Mouse (Mus musculus): ENCODE measurements around the gene Xpnpep1. TPM values are rescaled to one million over a fixed set of nuclear protein-coding genes. Genes with fewer than 3 reads are reported as not detected.

The Xpnpep1 gene
- total and polyA plus RNA-seq, 2 experiments from 2014 or later = 103 to 141 TPM

GRCm38 (mm10) chr19:53022037-53022614 is 17.9 kb downstream of the Xpnpep1 start:
- no peak for DNase-seq
- no peaks in the 10 kb centered on the region for H3K4me1 ChIP-seq (ENCODE audit: insufficient read depth)
- H3K27ac ChIP-seq (ENCODE audit: low read depth, low read length) = no peak overlapping the region
- H3K4me2 ChIP-seq (ENCODE audit: low read depth) = no peak overlapping the region
- TF ChIP-seq CTCF (IDR thresholded peaks at IDR 0.05; ENCODE audit: low read depth) = no peak
- peaks cover 29% of the 10 kb centered on the region for H3K36me3 ChIP-seq (ENCODE audit: insufficient read depth)
- H3K9me3 ChIP-seq (ENCODE audit: low read length) = no peaks in the 10 kb centered on the region
- no peaks in the 10 kb centered on the region for H3K27me3 ChIP-seq (ENCODE audit: insufficient read depth, low read length)
- H3K9ac ChIP-seq = no peak overlapping the region
- WGBS = 84% methylated on average over 8 of the region's 8 CpGs
- no peak for ATAC-seq
- no peak overlapping the region for H3K4me3 ChIP-seq (ENCODE audit: low read depth, low read length)

GRCm38 (mm10) chr19:53021537-53021936 is 18.5 kb downstream of the Xpnpep1 start:
- H3K4me3 ChIP-seq (ENCODE audit: low read depth, low read length) = no peak overlapping the region
- no peak overlapping the region for H3K4me2 ChIP-seq (ENCODE audit: low read depth)
- 85% methylated on average over 10 of the region's 10 CpGs for WGBS
- ATAC-seq (no peak), DNase-seq (no peak)
- no peaks in the 10 kb centered on the region for H3K27me3 ChIP-seq (ENCODE audit: insufficient read depth, low read length)
- peaks cover 29% of the 10 kb centered on the region for H3K36me3 ChIP-seq (ENCODE audit: insufficient read depth)
- no peak for TF ChIP-seq CTCF (IDR thresholded peaks at IDR 0.05; ENCODE audit: low read depth)
- no peak overlapping the region for H3K9ac ChIP-seq
- no peaks in the 10 kb centered on the region for H3K4me1 ChIP-seq (ENCODE audit: insufficient read depth)
- no peaks in the 10 kb centered on the region for H3K9me3 ChIP-seq (ENCODE audit: low read length)
- no peak overlapping the region for H3K27ac ChIP-seq (ENCODE audit: low read depth, low read length)

GRCm38 (mm10) chr19:53019716-53020463 is 20.1 kb downstream of the Xpnpep1 start:
- Histone ChIP-seq H3K4me3 (ENCODE audit: low read depth, low read length) (no peak overlapping the region), H3K9ac (no peak overlapping the region), H3K27me3 (ENCODE audit: insufficient read depth, low read length) (no peaks in the 10 kb centered on the region), H3K9me3 (ENCODE audit: low read length) (no peaks in the 10 kb centered on the region), H3K4me1 (ENCODE audit: insufficient read depth) (no peaks in the 10 kb centered on the region), H3K4me2 (ENCODE audit: low read depth) (no peak overlapping the region), H3K27ac (ENCODE audit: low read depth, low read length) (no peak overlapping the region), H3K36me3 (ENCODE audit: insufficient read depth) (peaks cover 21% of the 10 kb centered on the region)
- WGBS = 65% methylated on average over 13 of the region's 13 CpGs
- peak; percentile 74 for TF ChIP-seq CTCF (IDR thresholded peaks at IDR 0.05; ENCODE audit: low read depth)
- DNase-seq = peak; percentile 68
- ATAC-seq = peak; percentile 56

- Histone ChIP-seq H3K9ac (no peak overlapping the region), H3K4me1 (ENCODE audit: insufficient read depth) (no peaks in the 10 kb centered on the region), H3K27me3 (ENCODE audit: insufficient read depth, low read length) (no peaks in the 10 kb centered on the region), H3K9me3 (ENCODE audit: low read length) (no peaks in the 10 kb centered on the region), H3K4me3 (ENCODE audit: low read depth, low read length) (no peak overlapping the region), H3K27ac (ENCODE audit: low read depth, low read length) (no peak overlapping the region), H3K36me3 (ENCODE audit: insufficient read depth) (peaks cover 8% of the 10 kb centered on the region; the same call in 1 of the 2 replicates), H3K4me2 (ENCODE audit: low read depth) (no peak overlapping the region)
- DNase-seq = no peak
- TF ChIP-seq CTCF (IDR thresholded peaks at IDR 0.05; ENCODE audit: low read depth) = no peak
- 77% methylated on average over 9 of the region's 9 CpGs for WGBS
- ATAC-seq = no peak
Measured at GRCm38 (mm10) chr19:53017954-53018353, 22.1 kb downstream of the Xpnpep1 start.

- DNase-seq (no peak), ATAC-seq (no peak)
- no peak overlapping the region for H3K4me3 ChIP-seq (ENCODE audit: low read depth, low read length)
- no peak overlapping the region for H3K4me2 ChIP-seq (ENCODE audit: low read depth)
- WGBS = 81% methylated on average over 11 of the region's 11 CpGs
- H3K4me1 ChIP-seq (ENCODE audit: insufficient read depth) = no peaks in the 10 kb centered on the region
- H3K27me3 ChIP-seq (ENCODE audit: insufficient read depth, low read length) = no peaks in the 10 kb centered on the region
- TF ChIP-seq CTCF (IDR thresholded peaks at IDR 0.05; ENCODE audit: low read depth) = no peak
- no peak overlapping the region for H3K9ac ChIP-seq
- no peaks in the 10 kb centered on the region for H3K9me3 ChIP-seq (ENCODE audit: low read length)
- no peak overlapping the region for H3K27ac ChIP-seq (ENCODE audit: low read depth, low read length)
- peaks cover under 1% of the 10 kb centered on the region; the same call in 1 of the 2 replicates for H3K36me3 ChIP-seq (ENCODE audit: insufficient read depth)
Measured at GRCm38 (mm10) chr19:53017248-53017647, 22.8 kb downstream of the Xpnpep1 start.

- Histone ChIP-seq H3K4me1 (ENCODE audit: insufficient read depth) (no peaks in the 10 kb centered on the region), H3K27me3 (ENCODE audit: insufficient read depth, low read length) (no peaks in the 10 kb centered on the region), H3K4me2 (ENCODE audit: low read depth) (peak overlapping the region; percentile 32), H3K36me3 (ENCODE audit: insufficient read depth) (peaks cover 17% of the 10 kb centered on the region), H3K4me3 (ENCODE audit: low read depth, low read length) (peak overlapping the region; percentile 22), H3K27ac (ENCODE audit: low read depth, low read length) (peak overlapping the region; percentile 64; the same call in 1 of the 2 replicates), H3K9ac (0 out of 2 replicates have a peak overlapping the region, but pooled peaks have one; percentile 35), H3K9me3 (ENCODE audit: low read length) (no peaks in the 10 kb centered on the region)
- ATAC-seq (peak; percentile 88), DNase-seq (peak; percentile 62)
- WGBS = 32% methylated on average over 21 of the region's 21 CpGs
- no peak for TF ChIP-seq CTCF (IDR thresholded peaks at IDR 0.05; ENCODE audit: low read depth)
Measured at GRCm38 (mm10) chr19:53014910-53015710, 24.9 kb downstream of the Xpnpep1 start.

All from forebrain, postnatal 0 days (tissue).